Mouse (Mus musculus): ENCODE data around the gene Slc13a4. TPM values are rescaled to one million over a fixed set of nuclear protein-coding genes. Genes with fewer than 3 reads are reported as not detected.

Slc13a4 gene
- total RNA-seq, 1 experiment from 2014 or later: 0.33 TPM

DNA sequence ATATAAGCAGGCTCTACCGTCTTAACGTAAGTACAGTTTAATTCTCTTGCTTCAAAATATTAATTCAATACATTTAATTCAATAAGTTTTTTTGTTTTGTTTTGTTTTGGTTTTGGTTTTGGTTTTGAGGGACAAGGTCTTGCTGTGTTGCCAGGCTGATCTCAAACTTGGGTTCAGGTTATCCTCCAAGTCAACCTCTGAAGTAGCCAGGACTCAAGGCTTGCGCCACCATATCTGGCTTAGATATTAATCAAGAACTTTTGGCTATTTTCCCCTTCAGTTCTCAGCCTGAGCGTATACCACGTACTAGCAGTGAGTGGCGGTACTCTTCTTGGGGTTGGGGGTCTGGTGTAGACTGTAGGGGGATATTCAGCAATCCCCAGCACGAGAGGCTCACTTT is 5.3 kb downstream of the Slc13a4 start:
- no peak for DNase-seq

DNA sequence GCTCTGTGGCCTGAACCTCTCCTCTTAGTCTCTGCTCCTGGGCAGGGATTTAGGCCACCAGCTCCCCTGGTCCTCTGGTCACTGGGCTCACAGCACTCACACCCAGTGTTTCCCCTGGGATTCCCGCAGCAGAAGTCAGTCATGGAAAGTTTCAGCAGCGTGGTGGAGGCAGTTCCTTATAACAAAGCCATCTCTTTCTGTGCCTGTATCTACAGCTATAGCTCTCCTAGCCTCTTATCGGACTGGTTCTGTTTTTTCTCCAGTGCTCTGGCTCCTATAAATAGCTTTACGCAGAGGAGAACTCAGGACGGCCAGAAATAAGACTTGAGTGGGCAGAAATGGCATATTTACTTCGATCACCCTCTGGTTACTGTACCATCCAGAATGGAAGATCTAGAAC is 9.6 kb downstream of the Slc13a4 start:
- no peak for DNase-seq

DNA sequence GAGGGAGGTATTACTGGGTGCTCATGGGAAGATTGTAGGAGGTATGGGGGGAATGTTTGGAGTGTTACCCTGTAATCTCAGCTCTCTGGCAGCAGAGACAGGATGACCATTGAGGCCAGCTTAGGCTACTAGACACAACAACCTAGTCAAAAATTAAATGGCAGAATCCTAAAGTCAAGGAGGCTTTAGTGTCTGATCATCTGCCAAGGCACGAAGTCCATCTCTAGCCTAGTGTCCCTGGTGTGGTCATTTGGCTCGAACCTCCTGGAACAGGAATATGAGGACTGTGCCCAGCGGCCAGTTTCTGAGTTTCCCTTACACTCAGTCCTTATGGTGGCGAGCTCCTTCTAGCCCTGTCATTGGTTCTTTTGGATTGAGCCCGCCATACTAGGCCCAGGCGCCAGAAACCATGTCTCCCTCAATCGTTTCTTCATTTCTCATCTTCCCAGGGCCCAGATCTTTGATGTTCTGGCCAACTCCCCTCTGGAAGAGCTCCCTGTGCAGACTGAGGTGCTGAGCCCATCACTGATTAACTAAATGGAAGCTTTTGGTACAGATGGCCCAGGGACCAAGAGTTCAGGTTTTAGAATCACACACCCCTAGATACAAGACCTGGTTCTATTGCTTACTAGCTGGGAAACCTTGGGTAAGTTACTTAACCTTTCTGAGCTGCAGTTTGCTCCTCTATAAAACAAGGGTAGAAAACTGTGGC is 10.3 kb downstream of the Slc13a4 start:
- DNase-seq: no peak

- DNase-seq: peak; percentile 78
Observed at GRCm38 (mm10) chr6:35297001-35297400, 10.9 kb downstream of the Slc13a4 start.

DNA sequence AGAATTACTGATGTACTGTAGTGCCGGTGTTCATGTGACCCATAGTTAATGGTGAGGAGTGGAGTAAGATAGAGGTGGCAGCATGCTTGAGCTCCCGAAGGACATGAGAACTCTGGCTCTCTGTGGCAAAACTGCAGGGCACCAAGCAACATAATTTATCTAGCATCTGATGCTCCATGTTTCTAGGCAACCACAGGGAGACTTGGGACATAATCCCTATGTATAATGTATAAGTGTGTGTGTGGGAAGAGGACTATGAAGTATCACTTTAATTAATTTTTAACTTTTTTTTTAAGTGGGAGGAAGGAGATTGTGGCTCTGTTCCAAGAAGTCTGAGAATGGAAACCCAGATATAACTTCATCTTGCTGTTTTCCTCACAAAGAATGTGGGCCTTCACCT is 13.0 kb downstream of the Slc13a4 start:
- no peak for DNase-seq

GRCm38 (mm10) chr6:35289676-35290075 is 18.3 kb downstream of the Slc13a4 start:
- DNase-seq: no peak

DNA sequence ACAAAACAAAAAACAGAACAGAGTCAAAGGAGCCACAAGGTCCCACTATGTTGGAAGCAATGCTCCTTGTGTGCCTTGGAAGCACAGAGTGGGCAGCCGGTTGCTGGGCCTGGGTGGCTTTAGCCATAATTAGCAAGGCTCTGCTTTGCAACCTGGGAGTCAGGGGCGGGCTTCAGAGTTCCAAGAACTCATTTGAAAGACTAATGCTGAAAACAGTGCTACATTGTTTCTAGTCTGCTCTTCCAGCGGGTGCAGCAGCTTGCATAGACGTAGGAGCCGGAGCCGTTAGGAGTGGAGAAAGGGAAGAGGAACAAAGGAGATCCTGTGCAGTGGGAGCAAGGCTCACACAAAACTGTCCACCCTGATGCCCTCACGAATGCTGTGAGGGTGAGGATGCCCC is 19.0 kb downstream of the Slc13a4 start:
- DNase-seq: no peak

DNA sequence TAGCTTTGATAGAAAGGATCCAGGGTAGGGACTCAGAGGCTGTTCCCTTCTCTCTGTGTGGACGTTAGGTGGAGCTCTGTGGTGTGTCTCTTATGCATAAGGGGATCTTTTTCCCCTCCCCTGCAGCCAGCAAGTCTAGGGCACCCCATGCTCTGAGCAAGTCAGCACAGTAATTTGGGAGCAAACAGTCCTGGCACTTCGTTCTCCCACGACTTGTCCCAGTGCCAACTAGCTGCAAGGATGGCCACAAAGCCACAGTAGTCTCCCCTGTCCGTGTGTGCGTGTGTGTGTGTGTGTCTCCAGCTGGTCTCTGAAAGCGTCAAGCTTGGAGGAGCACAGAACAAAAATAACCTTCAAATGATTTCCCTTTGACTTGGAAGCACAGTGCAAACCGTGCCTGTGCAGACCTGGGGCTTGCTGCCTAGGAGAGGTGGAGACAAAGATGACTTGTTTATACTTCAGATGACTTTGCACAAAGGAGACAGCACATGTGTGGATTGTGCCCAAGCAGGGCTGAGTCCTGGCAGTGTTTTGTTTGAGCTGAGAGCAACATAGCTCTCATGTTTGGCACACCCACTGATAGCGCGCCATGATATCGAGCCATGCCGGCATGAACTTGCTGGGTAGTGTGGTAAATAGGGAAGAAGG is 19.7 kb downstream of the Slc13a4 start:
- peak; percentile 36 for DNase-seq

DNA sequence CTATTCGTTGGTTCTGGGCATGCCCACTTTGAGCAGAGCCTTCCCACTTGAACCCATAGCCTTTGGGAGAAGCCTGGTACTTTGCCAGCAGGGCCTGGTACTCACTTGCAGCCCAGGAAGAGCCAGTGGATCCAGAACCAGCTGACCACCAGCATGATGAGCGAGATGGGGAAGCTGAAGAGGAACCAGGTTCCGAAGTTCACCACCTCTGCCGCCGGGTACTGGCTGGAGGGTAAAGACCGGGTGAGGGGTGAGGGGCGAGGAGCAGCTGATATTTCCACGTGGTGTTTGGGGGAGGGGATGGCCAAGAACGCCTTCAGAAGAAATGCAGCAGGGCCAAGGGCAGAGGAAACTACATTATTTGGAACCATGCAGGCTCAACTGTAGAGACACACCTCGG is 28.6 kb downstream of the Slc13a4 start:
- DNase-seq: no peak

- no peak for DNase-seq
Observed at GRCm38 (mm10) chr6:35277903-35278587, 29.9 kb downstream of the Slc13a4 start.

- no peak for DNase-seq
Observed at GRCm38 (mm10) chr6:35273391-35274082, 34.4 kb downstream of the Slc13a4 start.

DNA sequence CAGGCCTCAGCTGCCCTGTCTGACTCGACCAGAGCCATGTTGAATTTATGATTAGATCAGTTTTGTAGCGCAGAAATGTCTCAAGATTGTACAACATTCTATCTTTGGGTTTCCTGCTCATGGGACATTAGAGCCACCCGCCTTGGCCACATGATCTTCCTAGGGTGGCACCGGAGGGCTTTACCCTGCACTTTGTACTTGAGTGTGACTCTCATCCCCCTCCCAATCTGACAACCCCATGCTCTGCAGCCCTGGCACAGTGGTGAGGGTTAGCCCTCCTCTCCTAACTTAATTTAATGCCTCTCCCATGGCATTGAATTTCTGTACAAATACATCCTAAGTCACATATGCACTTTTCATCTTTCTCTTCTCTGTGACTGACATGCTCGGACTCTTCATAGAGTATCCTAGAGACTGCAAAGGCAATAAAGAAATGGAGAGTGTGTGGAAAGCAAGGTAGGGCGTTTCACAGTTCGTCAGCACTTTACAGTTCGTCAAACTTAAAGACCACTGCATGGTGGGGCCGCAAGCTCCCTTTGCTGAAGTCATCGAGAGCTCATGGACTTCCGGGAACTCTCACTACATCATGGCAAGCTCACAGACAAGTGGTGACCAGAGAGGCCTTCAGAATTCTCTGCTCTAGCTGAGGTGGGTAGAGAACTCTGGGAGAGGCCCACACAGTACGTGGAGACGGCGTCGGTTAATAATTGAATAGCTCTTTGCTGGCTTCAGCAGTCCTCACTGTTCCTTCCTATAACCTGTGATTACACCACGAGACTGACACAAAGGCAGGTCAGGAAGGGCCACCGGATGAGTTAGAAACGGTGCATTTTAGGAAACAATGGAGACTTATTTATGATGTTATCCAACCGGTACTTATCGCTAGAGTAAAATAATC is 35.8 kb downstream of the Slc13a4 start:
- no peak for DNase-seq

GRCm38 (mm10) chr6:35271094-35271855 is 36.7 kb downstream of the Slc13a4 start:
- DNase-seq: no peak

- DNase-seq: no peak
Observed at GRCm38 (mm10) chr6:35269643-35270042, 38.3 kb downstream of the Slc13a4 start.

DNA sequence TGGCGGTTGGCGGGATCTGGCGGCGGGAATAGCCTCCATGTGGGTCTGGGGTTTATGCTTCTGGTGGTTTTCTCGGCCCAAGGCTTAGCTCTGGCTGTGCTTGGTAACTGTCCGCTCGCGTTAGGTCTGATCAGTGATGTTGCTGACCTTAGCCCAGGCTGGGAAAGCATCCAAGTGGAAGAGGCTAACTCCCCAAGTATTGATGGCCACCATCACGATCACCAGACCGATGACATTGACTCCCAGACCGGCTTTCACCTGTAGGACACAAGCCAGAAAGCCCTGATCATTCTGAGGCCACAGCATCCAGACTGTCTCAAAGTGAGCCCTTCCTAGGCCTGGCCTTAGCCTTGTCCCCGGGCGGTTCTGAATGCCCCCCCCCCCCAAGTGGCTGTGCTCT is 39.2 kb downstream of the Slc13a4 start:
- DNase-seq: no peak

- DNase-seq: no peak
Observed at GRCm38 (mm10) chr6:35265580-35266278, 42.2 kb downstream of the Slc13a4 start.

DNA sequence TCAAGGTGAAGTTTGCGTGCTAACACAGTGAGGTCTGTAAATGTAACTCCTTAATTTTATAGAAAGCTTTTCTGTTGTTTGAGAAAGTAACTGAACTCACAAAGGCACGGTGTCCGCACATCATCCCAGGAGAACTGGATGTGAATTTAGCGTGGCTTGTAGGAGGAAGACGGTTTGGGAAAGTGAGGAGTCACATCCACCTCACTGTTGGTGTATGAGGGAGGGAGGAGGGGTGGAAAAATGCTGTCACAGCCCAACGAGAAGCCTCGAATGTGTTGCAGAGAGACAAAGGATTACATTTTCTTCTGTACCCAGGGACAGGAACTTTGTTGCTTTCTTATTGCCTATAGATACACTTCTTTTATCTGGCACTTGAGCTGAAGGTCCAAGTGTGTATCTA is 47.4 kb downstream of the Slc13a4 start:
- no peak for DNase-seq

- peak; percentile 45 for DNase-seq
Observed at GRCm38 (mm10) chr6:35259526-35259925, 48.4 kb downstream of the Slc13a4 start.

DNA sequence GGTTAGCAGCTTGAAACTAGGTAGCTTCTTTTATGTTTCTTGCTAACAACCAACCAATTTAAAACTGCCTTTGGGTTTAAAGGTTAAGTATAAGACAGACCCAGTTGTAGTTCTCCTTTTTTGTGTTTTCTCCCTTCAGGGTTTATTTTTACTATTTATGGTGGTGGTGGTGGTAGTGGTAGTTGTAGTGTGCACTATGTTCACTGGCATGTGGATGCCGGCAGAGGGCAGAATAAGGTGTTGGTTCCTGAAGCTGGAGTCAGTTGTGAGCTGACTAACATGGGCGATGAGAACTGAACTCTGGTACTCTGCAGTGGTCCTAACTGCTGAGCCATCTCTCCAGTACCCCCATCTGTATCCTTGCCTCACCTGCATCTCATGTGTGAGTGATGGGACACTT is 49.0 kb downstream of the Slc13a4 start:
- DNase-seq: no peak

GRCm38 (mm10) chr6:35257626-35258190 is 50.2 kb downstream of the Slc13a4 start:
- no peak for DNase-seq
